Mouse (Mus musculus) cerebellum, adult 2 months (tissue): Measurements from ENCODE around the gene Hist1h4m. TPM values are rescaled to one million over a fixed set of nuclear protein-coding genes. Genes with fewer than 3 reads are reported as not detected.
A peak's percentile ranks its signal among the peaks of the same experiment; 100 is the strongest.
"Not testable (repeated sequence)": the region's sequence is repeated elsewhere in the genome, so short reads cannot be mapped to it uniquely, and the experiment has no call there.

Source experiments
- DNase-seq, 2 experiments: peaks; one replicate each; pipeline ENCODE4 v3.0.0; 2021
- H3K27ac ChIP-seq: fragments of 200-500 bp; 2 replicates; pipeline ENCODE4 v1.5.1; 2012; ENCODE audit warnings: low read length, control low read depth, inconsistent platforms; ENCODE audit not compliant: insufficient read depth
- H3K27me3 ChIP-seq: fragments of 200-500 bp; 2 replicates; pipeline ENCODE4 v1.6.1; 2012; ENCODE audit warnings: inconsistent platforms, mild to moderate bottlenecking, low read length, moderate library complexity; ENCODE audit not compliant: control insufficient read depth, insufficient read depth
- H3K4me1 ChIP-seq: fragments of 200-500 bp; 2 replicates; pipeline ENCODE4 v1.6.1; 2011; ENCODE audit warnings: low read length; ENCODE audit not compliant: control insufficient read depth, insufficient read depth
- H3K4me3 ChIP-seq: fragments of 200-500 bp; replicated peaks from 2 replicates; pipeline ENCODE3; 2011; ENCODE audit warnings: mild to moderate bottlenecking, low read depth, low read length, control low read depth; ENCODE audit not compliant: insufficient read depth
- CTCF ChIP-seq: fragments of 200-500 bp; IDR thresholded peaks from 2 replicates; pipeline ENCODE4 v1.5.1; 2011; ENCODE audit warnings: low read depth, mild to moderate bottlenecking, control low read depth, low read length, moderate library complexity, borderline replicate concordance; ENCODE audit not compliant: insufficient read depth
- POLR2A ChIP-seq: fragments of 200-500 bp; IDR thresholded peaks from 2 replicates; pipeline ENCODE4 v1.6.1; 2011; ENCODE audit warnings: low read length, control low read depth, borderline replicate concordance; ENCODE audit not compliant: insufficient read depth
- WGBS: fragments of 180-500 bp; shearing (Covaris S2); methylation state at CpG from one replicate; pipeline ENCODE4 v1.1.7; 2018; 5-methylcytosine and 5-hydroxymethylcytosine counted together
- polyA plus RNA-seq: library from polyadenylated mRNA; depleted of rRNA; stranded (reverse); fragments of >200 nt; gene quantifications from 2 replicates; pipeline ENCODE4 v1.2.3, GENCODE M21; 2012

Hist1h4m gene
- polyA plus RNA-seq, 1 experiment: not detected

DNA sequence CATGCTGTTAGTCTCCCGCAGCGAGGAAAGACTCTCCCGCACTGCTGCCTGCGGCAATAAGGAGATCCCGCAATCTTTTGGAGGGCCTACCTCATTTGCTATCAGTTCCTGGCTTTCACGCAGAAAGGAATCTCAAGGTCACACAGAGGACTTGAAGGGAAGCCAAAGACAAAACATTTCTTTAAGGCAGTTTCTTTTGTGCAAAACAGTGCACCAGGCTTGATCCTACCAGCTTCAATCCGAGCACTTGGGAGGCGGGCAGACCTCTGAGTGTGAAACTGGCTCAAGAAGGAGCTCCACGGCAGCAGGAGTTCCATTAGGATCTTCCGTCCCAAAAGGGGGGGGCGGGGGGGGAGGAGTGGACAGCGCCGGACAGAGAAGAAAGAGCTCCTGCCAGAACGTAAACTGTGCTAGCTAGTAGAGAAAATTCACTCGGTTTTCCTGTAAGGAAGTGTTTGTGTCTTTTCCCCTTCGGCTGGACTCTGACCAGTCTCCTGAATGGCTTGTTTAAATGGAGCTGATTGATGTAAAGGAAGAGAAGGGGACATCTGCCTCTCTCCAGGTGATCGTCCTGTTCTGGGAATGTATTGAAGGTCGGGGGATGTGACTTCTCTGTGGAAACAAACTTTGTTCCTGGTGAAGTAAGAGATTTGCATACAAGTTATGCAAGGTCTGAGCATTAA is 20.8 kb upstream of the Hist1h4m start:
- 6% methylated on average over 18 of the region's 18 CpGs for WGBS
- 0 out of 2 replicates have a peak, but pooled peaks cover 2% of the 10 kb centered on the region for H3K4me1 ChIP-seq
- H3K4me3 ChIP-seq: no peak overlapping the region
- H3K27ac ChIP-seq: no peak overlapping the region
- no peaks in the 10 kb centered on the region for H3K27me3 ChIP-seq
- TF ChIP-seq CTCF (no peak), POLR2A (no peak)
- DNase-seq: peak in 1 of 2 experiments; percentile 16

DNA sequence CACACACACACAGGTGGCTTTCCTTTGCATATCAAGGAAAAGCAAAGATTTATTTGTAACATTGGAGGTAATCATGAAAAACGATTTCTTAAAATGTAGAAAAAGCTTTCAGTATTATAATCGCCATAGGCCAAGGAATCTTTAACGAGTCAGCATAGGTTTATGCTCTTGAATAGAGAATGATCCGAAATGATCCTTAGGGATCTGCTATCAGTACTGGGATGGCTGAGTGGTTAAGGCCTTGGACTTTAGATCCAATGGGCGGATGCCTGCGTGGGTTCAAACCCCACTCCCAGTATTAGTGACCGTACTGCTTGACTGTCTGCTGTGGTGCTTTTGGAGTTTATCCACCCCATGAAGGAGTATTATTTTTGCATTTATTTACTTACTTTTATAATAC is 16.0 kb upstream of the Hist1h4m start:
- DNase-seq: no peak
- 94% methylated on average over 7 of the region's 7 CpGs for WGBS
- no peak for TF ChIP-seq POLR2A
- no peak for TF ChIP-seq CTCF
- no peaks in the 10 kb centered on the region for H3K27me3 ChIP-seq
- H3K27ac ChIP-seq: no peak overlapping the region
- no peak overlapping the region for H3K4me3 ChIP-seq
- 0 out of 2 replicates have a peak, but pooled peaks cover under 1% of the 10 kb centered on the region for H3K4me1 ChIP-seq

DNA sequence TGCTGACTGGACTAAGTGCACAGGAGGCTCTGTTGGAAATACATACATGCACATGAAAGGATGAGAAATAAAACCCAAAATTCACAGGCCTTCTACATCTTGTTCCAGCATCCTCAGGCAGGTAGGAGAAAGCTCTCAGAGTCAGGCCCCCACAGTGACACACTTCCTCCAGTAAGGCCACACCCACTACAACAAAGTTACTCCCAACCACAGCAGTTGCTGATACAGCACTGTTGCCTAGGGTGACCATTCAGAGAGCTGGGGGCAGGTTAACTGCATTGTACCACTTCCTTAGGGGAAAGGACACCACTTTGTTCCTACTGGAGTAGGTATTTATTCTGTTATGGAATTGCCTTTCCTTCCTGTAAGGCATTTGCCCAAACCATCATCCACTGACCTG is 14.4 kb upstream of the Hist1h4m start:
- not testable (repeated sequence) for H3K27me3 ChIP-seq, DNase-seq, H3K4me3 ChIP-seq, H3K27ac ChIP-seq, H3K4me1 ChIP-seq

DNA sequence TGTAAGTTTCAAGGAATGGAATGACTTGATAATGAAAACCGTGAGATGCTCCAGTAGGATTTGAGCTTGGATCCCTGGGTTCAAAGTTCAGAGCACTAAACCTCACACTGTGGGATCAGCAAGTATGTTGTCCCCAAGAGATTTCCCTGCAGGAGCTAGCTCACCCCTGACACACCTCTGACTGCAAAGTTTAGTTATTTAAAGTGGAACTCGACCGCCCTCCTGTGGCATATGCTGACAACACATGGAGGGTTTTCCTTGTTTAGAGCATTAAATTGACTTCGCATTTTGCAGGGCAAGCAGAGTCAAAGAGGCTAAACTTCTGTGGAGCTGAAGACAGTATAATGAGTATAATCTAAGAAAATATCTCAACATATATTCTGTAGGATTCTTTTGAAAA is 8.5 kb upstream of the Hist1h4m start:
- not testable (repeated sequence) for H3K4me3 ChIP-seq, DNase-seq, H3K27ac ChIP-seq, H3K4me1 ChIP-seq, H3K27me3 ChIP-seq
- no CpG with 5 or more reads among the region's 4 CpGs for WGBS

DNA sequence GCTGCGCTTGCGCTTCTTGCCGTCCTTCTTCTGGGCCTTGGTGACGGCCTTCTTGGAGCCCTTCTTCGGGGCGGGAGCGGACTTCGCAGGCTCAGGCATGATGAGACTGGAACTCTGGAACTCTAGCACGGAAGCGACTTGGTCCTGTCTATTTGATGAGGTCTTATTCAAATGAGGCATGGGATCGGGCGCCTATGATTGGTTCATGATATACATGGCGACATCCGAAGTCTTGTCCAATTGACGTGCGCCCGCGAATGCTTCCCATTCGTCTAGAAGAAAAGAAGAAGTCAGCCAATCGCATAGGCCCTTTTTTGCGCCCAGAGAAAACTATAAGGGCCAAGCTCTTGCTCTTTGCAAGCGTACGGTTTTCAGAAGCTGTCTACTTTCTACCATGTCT is 1.5 kb upstream of the Hist1h4m start, which contains the start of the genes Hist1h2bq and Hist1h2ao:
Gene Hist1h2bq (minus strand): TSS at position 125 of the 400 bp plus-strand sequence.
Gene Hist1h2ao (plus strand): TSS at position 393 of the 400 bp plus-strand sequence.
- H3K27ac ChIP-seq, H3K27me3 ChIP-seq, H3K4me1 ChIP-seq, DNase-seq, H3K4me3 ChIP-seq: not testable (repeated sequence)
- WGBS: no CpG with 5 or more reads among the region's 23 CpGs

DNA sequence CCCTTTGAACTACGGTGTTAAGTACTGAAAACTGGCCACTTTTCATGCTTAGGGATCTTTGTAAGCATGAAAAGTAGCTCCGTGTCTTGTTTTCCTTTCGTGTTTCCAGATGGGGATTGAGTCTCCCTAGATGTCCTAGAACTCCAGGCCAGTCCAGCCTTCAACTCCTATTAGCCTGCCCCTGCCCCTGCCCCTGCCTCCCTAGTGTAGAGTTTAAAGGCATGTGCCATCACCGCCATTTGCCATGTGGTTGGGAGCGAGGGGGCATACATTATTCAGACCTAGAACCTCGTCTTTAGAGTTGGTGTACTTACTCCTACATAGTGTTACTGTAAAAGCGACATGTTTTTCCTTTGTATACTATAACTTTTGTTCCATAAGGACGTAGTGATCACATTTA is 472 bp upstream of the Hist1h4m start:
- H3K27me3 ChIP-seq, H3K27ac ChIP-seq, DNase-seq, H3K4me3 ChIP-seq, H3K4me1 ChIP-seq: not testable (repeated sequence)
- WGBS: no CpG with 5 or more reads among the region's 8 CpGs

DNA sequence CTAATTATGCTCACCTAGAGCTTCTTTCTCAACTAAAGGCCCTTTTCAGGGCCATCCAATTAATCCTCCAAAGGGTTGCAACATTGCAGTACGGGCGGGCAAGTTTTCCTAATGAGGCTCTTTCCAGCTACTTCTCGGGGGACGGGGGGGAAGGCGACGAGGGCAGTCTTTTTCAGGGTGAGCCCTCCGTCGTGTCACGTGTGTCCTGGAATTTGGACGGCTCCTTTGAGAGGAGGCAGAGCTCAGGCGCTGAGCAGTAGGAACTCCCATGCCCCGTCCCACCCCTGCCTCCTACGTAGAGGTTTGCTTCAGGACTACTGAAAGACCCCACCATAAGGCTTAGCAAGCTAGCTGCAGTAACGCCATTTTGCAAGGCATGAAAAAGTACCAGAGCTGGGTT is 546 bp downstream of the Hist1h4m start:
- under 1% methylated on average over 14 of the region's 14 CpGs for WGBS
- not testable (repeated sequence) for H3K4me3 ChIP-seq, H3K27ac ChIP-seq, DNase-seq, H3K27me3 ChIP-seq, H3K4me1 ChIP-seq

DNA sequence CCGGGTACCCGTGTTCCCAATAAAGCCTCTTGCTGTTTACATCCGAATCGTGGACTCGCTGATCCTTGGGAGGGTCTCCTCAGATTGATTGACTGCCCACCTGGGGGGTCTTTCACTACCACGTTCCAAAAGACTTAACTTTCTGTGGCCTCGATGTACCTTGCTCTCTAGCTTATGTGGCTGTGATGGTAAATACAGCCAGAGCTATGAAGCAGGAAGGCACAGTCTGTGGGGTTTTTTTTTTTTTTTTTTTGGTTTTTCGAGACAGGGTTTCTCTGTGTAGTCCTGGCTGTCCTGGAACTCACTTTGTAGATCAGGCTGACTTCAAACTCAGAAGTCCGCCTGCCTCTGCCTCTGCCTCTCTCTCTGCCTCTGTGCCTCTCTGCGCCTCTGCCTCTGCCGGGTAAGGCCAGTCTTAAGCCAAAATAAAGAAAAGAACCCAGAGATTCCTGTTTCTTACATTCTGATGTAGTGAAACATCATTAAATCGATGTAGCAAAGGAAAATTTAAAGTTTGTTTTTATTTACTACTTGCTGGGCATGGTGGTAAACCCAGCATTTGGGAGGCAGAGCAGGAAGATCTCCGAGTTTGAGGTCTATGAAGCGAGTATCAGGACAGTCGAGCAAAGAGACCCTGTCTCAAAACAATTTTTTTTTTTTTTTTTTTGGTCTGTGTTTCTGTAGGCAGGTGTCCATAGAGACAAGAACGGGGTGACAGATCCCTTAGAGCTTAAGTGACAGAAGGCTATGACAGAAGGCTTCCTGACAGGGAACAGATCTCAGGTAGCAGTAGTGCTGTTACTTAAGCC is 8.7 kb downstream of the Hist1h4m start:
- H3K27me3 ChIP-seq, H3K27ac ChIP-seq, H3K4me1 ChIP-seq, H3K4me3 ChIP-seq, DNase-seq: not testable (repeated sequence)
- 49% methylated on average over 7 of the region's 16 CpGs for whole genome bisulfite sequencing

DNA sequence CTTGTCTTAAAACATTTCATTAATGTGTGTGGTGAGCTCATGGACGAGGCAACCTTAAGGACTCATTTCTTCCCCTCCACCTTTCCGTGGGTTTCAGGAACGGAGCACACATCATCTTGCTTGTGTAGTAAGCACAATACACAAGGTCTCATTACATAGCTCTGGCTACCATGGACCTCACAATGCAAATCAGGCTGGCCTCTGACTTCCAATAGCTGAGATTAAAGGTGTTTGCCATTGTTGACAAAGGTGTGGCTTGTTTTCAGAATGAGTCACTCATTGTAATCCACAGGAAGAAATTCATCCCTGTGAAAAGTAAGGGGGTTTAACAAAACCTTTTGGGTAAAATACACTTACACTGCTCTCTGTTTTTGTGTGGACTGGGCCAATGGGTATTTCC is 17.0 kb downstream of the Hist1h4m start:
- H3K4me1 ChIP-seq: no peaks in the 10 kb centered on the region
- TF ChIP-seq CTCF (no peak), POLR2A (no peak)
- H3K27ac ChIP-seq: no peak overlapping the region
- H3K27me3 ChIP-seq: no peaks in the 10 kb centered on the region
- no peak for DNase-seq
- no peak overlapping the region for H3K4me3 ChIP-seq
- 91% methylated on average over 3 of the region's 3 CpGs for WGBS
